Mouse (Mus musculus) thymus, adult 2 months (tissue): ENCODE results near the gene Zfyve28.

ENCODE experiments used
- CTCF ChIP-seq: fragments of 200-500 bp; IDR thresholded peaks from 2 replicates; pipeline ENCODE4 v1.5.1; 2012; ENCODE audit warnings: mild to moderate bottlenecking, control low read depth, low read length, moderate library complexity, borderline replicate concordance; ENCODE audit not compliant: control insufficient read depth, poor library complexity, insufficient read depth; ENCODE audit errors: extremely low read depth
- POLR2A ChIP-seq: fragments of 200-500 bp; IDR thresholded peaks from 2 replicates; pipeline ENCODE4 v1.6.1; 2012; ENCODE audit warnings: mild to moderate bottlenecking, low read length, control low read depth, moderate library complexity; ENCODE audit not compliant: control insufficient read depth, poor library complexity, insufficient read depth; ENCODE audit errors: extremely low read depth

GRCm38 (mm10) chr5:34188856-34189255 is 99.4 kb downstream of the Zfyve28 start:
- no peak for TF ChIP-seq CTCF
- no peak for TF ChIP-seq POLR2A
